Mouse (Mus musculus): ENCODE measurements around the gene Hexim2.
A peak's percentile ranks its signal among the peaks of the same experiment; 100 is the strongest.

Hexim2 gene

DNA sequence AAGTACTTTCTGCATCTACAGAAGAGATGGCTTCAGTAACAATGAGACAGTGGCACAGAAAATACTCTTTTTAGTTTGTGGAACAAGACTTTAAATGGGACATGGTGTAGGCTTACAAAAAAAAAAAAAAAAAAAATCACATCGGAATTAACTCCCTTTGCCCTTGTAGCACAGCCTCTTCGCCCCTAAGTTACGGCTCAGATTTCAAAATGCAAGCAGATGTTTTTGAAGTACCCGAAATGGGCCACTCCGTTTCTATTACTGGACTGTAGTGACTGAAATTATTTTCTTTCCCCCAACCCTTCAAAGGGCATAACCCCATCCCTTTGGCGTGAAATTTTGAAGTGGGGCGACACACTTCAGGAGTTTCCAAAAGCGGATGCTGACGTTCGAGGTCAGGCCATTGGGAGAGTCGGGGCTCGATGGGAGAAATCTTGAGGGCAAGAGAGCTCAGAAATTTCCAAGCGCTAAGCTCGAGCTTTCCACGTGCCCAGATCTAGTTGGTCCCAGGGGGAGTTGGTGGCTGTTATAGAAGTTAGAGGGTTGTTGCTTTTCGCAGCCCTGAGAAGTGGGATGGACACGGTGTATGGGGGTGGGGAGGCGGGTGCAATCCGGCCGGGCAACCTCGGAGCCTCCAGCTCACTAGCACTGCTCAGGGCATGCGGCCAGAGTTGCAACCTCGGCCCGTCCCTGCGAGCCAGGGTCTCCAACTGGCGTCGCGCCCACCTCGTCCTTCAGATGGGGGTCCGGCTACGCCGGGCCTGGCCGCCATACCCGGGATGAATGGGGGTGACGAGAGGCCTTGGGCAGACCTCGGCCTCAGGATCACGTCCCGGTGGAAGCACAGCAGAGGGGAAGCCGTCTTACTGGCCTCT, at the start of gene Hexim2:
TSS of gene Hexim2 (plus strand) at position 729 of the 875 bp plus-strand sequence.
- DNase-seq (ENCODE audit: low read depth, low spot score) = peak; percentile 41

DNA sequence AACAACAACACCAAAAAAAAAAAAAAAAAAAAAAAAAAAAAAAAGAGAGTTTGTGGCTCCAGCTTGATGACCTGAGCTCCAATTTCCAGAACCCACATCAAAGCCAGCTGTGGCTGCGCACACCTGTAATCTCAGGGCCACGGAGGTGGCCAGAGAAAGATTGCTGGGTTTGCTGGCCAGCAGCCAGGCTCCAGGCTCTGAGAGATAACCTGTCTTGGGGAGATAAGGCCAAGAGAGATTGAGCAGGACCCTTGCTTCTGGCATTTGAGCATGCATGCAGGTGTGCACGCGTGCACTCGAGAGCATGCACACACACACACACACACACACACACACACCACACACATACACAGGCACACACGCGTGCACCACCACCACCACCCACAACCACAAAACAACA, 38.9 kb upstream of the Hexim2 start:
- no peak for DNase-seq (ENCODE audit: low read depth, low spot score)

DNA sequence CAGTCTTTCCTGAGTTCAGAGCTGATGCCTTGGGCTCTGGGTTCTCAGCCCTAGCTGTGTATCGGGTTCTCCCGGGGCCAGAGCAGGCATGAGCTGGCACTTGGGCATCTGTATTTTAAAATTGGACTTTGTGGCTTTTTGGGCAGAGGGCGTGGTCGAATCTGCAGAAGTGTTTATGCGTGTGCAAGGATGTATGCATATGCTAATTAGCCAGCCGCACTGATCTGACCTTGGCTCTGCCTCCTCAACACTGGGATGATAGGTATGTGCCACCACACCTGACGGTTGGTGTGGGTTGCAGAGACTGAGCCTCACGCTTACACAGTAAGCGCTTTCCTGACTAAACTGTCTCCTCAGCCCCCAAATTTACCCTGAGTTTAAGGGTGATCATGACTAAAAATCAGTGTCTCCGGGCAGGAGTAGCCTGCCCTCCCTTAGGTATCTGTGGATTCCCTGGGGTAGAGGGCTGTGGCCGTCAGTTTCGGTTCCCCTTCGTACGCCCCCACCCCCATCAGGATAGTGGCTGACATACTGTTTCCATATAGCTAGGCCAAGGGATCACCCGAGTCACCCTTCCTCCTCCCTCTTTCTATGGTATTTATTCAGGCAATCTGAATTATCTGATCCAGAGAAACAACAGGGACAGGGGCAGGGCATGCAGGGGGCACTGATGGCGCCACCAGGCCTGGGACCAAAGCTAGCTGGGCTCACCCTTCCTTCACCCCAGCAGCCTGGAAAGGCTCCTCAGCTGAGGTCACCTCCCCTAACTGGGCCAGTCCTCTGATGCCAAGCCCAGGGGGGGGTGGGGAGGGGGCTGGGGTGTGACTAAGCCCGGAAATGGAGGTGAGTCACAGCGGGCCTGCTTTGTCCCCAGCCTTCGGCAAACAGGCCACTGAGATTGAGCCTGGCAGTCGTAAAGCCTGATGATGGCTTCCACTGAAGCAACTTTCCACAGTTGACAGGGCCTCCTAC, 38.1 kb upstream of the Hexim2 start:
- peak; percentile 80 for DNase-seq (ENCODE audit: low read depth, low spot score)

DNA sequence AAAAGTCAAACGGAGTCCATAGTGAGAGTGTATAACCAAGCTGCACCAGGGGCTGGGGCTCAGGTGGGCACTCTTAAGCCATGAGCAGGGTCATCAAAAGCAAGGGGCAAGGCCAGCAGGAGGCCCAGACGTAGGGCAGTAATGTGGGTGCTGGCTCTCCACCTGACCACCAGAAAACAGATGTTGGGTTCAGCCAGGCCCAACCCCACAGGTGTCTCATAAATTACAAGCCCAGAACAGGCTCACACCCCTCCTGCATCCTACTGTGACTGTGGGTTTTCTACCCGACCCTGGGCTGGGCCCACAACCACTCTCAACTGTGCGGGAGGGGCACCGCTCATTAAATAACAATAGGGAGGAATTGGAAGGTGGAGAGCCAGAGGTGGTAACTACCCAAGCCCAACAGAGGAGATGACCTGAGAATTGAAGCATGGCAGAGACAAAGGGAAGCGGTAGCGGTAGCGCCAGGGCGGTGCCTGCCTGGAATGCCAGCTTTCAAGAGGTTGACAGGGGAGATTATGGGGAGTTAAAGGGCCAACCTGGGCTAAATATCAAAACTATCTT, 37.0 kb upstream of the Hexim2 start:
- DNase-seq (ENCODE audit: low read depth, low spot score) = peak; percentile 87

DNA sequence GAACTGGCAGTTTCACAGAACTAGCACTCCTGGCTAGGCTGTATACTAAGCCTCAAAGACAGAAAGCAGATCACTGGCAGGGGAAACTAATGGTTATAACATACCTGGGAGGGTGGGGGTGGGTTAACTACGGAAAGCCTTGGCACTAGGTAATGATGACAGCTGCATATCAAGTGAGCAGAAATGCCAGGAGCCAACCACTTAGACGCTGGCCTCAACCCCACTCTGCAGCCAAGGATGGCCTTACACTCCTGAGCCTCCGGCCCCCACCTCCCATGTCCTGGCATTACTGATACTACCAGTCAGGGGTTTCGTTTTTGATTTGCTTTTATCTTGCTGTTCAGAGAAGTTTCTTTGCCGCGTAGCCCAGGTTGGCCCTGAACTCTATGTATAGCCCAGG, 36.4 kb upstream of the Hexim2 start:
- no peak for DNase-seq (ENCODE audit: low read depth, low spot score)

DNA sequence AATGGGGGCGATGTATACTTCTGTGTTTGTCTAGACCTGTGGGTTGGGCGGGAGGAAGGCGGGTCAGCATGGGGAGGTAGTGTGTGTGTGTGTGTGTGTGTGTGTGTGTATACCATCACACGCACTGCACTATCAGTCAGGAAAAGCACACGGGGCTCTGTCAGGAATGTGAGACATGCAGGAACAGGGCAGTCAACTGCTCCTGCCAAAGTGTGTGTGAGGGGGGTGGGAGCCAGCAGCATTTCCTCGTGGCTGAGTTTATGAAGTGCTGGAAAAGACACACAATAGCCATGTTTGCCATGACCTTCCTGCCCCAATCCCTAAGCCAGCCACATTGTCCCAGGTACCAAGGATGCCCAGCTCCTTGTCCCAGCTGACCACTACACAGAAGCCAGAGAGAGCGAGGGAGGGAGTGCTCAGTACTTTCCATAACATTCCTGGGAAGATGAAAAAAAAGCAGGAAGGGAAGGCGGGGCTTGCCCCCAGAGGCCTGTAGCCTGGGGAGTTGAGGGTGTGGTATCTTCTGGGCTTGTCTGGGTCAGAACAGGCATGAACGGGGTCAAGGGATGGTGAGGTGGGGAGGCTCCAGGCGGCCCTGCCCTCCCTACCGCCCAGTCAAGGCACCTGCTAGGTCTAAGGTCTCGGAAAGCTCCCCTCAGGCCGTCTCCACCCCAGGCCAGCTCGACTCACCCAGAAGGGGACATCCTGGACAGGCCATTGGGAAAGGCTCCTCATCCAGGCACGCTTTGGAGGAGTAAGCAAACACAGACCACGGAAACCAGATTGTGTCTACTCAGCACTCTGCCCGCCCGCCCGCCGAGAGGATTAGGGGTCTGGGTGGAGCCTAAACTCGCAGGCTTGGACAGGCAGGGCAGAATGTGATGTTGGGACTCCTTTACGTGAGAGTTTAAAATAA, 35.0 kb upstream of the Hexim2 start:
- peak; percentile 70 for DNase-seq (ENCODE audit: low read depth, low spot score)

DNA sequence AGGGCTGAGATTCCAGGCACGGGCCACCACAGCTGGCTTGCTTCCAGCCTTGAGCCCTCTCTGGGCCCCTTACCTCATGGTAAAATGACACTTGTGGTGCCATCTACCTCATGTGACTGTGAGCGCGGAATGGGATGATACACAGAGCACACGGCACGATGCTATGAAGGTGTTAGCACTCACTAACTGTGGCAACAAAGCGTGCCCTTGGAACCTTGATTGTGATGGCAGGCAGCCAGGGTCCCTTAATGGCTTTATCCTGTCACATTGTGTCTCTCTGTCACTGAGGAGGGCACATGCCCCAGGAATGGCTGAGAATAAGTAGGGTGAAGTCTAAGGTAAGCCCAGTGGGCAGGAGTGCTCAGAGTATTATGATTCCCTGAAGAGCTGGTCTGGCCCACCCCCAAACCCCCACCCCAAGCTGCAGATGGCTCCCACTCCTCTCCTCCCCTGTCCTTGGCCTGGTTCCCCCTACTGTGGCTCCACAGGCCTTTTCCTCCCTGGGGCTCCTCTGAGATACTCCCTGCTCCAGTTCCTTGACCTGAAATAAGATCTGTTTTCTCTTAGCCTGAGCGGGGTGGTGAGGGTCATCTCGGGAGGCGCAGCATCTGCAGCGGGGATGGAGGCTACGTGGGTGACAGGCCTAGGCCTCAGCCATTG, 33.6 kb upstream of the Hexim2 start:
- DNase-seq (ENCODE audit: low read depth, low spot score) = no peak

DNA sequence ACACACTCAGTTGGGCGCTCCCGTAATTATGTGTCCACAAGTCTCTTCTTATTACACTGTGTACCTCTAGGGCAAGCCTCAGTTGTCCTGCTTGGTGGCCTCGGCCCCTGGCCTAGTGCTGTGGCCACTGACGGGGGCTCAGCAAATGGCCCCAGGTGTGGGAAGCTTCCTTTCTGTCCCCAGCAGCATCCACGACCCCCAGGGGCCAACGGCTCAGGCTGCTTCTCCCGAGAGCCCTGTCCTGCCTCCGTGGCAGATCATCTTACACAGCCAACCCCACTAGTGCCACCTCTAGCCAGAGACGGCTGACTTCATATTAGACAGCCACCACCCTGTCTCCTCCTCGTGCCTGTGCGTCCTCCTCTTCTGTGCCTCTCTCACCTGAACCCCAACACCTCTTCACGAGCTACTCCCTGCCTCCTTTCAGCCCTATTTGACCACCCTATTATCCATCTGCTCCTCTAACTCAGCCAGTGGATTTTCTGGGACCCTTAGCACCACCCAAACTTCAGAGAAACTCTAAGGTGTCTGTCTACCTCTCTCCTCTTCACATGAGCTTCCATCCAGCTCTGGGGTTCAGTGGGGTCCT, 32.8 kb upstream of the Hexim2 start:
- no peak for DNase-seq (ENCODE audit: low read depth, low spot score)

DNA sequence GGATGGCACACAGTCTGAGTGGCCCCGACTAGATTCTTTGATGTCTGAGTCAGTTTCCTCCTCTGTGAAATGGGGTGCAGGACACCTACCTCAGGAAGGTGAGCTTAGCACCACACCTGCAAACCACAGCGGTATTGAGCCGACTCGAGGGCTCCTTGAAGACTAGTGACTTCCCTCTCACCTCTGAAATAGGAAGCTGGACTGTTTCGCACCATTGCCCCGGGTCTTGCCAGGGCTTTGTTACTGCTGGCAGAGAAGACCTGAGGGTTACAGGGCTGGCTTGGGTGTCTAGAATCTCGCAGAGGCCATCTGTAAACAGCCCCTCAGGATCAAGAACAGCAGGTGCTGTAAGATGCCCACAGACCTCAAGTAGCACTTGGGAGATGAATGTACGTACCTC, 31.9 kb upstream of the Hexim2 start:
- no peak for DNase-seq (ENCODE audit: low read depth, low spot score)

DNA sequence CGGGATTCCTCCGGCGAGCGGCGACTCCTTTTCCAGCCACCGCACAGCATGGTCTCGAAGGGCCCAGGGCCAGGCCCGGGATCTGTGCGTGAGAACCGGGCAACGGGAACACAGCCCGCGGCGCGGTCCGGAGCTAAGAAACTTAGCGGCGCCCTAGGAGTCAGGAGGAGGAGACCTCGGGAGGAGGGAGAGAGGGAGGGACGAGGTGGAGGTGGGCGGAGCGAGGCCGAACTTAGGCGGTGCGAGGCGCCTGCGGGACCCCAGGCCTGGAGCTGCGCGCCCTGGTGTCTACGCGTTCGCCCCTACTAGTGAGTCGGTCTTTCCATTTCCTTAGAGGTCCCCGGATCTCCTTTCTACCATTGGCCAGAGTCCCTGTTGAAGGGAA, 30.8 kb upstream of the Hexim2 start, which contains the start of the genes Plcd3 and Acbd4:
TSS of gene Plcd3 (minus strand) at position 178 of the 385 bp plus-strand sequence.
TSS of gene Acbd4 (plus strand) at position 202 of the 385 bp plus-strand sequence.
- DNase-seq (ENCODE audit: low read depth, low spot score) = peak; percentile 81

DNA sequence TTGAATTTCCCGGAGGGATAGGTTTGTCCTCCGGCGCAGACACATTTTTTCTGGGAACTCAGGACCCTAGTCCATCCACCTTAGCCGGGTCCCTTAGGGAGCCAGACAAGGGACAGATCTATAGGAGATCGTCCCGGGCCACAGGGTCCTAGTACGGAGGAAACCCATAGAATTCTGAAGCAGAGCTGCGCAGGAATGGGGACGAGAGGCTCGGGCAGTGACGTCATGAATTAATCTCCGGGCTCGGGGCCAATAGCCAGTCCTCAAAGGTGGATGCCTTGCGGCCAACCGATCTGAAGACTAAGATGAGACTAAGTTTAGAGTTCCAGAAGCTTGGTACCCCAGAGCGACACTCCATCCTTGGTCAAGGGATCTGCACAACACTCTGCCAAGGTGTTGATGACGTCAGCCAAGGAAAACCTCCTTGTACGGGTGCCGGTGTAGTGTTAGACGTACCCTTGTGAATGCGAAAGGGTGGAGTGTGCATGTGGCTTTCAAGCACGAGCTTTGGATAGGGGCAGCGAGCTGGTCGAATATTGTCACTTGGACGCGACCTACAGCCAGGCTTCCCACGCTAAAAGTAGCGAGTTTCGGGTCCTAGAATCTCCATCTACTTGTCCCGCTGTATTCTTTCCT, 30.2 kb upstream of the Hexim2 start:
- peak; percentile 62 for DNase-seq (ENCODE audit: low read depth, low spot score)

DNA sequence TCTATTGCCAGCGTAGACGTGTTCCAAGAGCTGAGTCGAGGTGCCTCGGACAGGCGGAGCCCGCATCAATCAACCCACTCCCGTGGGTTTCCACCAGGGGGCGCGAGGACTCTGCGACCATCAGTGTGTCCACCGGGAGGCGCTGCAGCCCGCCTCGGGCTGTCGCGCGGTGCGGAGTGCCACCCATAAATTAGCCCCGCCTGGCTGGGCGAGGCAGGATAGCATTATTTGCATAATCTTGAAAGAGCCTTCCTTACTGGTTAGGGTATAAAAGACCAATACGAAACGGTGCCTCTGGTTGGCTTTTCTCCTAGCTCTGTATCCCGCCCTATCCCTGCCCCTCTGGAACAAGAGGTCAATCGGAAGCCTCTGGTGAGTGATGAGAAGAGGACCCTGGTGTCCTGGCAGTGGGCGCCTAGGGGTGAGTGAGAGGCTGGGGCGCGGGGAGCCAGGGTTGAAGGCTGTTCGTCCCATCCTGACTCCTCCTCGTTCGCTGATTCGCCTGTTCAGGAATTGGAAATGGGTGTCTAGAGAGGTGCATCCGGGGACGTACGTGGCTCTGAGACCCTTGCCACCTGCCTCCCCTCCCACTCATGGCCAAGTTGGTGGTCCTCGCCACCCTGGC, 29.4 kb upstream of the Hexim2 start:
- DNase-seq (ENCODE audit: low read depth, low spot score) = peak; percentile 96

DNA sequence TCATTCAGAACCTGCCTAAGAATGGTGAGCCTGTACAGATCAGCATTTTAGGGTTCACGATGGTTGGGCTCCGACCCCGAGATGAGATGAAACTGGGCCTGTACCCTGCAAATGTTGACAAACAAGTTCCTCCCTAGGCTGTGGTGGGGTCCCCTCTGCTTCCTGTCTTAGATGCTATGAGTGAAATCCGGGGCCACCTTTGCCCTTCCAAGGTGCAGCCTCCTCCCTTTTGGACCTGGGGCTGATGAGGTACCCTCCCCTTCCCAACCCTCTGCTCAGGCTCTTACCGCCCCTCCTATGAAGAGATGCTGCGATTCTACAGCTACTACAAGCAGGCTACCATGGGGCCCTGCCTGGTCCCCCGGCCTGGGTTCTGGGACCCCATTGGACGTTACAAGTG, 28.6 kb upstream of the Hexim2 start:
- no peak for DNase-seq (ENCODE audit: low read depth, low spot score)

DNA sequence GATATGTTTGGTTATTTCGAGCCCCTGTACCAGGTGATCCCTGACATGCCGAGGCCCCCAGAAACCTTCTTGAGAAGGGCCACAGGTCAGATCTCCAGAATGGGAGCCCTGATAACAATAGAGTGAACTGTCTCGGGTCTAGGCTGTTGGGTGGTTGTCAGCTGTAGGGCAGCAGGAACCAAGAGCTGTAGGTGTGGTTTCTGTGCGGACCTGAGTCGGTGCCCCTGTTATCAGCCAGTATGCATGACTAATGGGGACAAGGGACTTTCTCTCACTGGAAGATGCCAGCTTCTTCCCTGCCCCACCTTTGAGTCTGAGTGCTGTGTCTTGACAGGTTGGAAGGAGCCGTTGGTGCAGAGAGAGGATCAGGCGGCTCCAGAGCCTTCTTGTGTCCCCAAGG, 27.8 kb upstream of the Hexim2 start:
- no peak for DNase-seq (ENCODE audit: low read depth, low spot score)

DNA sequence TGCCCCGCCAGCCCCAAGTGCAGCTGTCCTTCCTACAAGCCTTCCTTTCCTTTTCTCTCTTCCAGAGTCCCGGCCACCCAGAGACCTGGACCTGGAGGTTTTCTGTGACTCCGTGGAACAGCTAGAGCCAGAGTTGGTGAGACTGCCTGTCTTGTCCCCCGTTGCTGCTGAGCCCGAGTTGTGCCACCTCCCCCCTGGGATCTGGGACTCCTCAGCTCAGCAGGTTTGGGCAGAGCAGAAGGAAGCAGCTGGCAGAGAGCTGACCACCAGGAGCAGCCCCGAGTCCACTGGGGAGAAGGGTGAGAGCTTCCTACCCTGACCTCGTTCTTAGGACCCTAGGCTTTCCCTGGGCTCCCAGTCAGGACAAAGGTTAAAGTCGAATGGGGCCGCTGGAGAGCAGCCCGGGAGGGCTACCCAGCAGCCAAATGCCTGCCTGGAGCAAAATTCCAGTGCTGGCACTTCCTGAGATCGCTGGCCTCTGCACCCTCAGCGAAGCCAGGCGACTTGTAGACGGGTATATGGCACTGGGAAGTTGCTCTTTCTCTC, 27.0 kb upstream of the Hexim2 start:
- DNase-seq (ENCODE audit: low read depth, low spot score) = no peak

DNA sequence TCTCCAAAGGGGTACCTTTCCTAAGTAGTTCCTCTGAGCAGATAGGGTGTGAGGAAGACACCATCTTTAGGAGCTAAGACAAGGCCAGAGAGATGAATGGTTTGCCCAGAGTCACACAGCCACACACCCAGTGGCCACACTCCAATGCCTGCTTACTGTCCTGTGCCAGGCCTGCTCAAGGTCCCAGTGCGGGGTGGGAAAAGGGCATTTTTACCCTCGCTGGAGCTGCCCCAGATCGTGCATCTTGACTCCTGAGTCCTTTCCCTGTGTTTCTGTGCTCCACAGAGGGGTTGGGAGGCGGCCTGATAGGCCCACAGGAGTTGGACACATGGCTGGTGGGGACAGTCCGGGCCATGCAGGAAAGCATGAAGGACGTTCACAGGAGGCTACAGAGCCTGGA, 26.4 kb upstream of the Hexim2 start:
- DNase-seq (ENCODE audit: low read depth, low spot score) = no peak

DNA sequence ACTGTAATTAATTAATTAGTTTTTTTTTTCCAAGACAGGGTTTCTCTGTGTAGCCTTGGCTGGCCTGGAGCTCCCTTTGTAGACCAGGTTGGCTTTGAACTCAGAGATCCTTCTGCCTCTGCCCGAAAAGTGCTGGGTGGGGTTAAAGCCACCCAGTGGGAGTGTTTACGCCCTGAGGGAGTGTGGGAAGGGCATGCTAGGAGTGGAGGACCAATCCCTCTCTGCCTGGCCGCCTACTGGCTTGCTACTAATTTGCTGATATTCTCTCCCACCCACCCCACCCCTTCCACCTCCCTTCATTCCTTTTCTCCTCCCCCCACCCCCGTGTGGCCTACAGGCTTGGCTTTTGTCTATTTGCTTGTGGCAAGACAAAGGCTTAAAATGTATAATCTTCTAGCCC, 25.8 kb upstream of the Hexim2 start:
- DNase-seq (ENCODE audit: low read depth, low spot score) = peak; percentile 88

DNA sequence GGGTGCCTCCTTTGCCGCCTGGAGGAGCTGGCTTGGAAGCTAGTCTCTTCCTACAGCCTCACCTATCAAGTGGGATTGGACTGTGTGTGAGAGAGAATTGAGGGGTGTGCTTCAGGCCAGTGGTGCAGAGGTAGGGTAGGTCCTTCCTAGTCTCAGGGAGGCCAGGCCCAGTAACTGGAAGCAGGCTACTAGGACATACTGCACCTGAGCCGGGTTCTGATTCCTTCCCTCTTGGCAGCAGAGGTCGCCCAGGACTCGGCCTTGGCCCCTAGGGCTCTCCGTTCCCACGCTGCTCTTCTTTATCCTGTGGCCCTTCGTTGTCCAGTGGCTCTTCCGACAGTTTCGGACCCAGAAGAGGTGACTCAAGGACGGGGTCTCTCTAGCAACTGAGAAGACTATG, 20.9 kb upstream of the Hexim2 start:
- no peak for DNase-seq (ENCODE audit: low read depth, low spot score)
